Mouse (Mus musculus) olfactory bulb, adult 2 months (tissue): ENCODE results near the gene Atg16l1.

Experiments used
- CTCF ChIP-seq: fragments of 200-500 bp; IDR thresholded peaks from 2 replicates; pipeline ENCODE4 v1.5.1; 2012; ENCODE audit warnings: low read depth, mild to moderate bottlenecking, low read length, moderate library complexity; ENCODE audit not compliant: insufficient read depth
- POLR2A ChIP-seq: fragments of 200-500 bp; IDR thresholded peaks from 2 replicates; pipeline ENCODE4 v1.6.1; 2012; ENCODE audit warnings: mild to moderate bottlenecking, low read depth, low read length, moderate library complexity; ENCODE audit not compliant: insufficient read depth

DNA sequence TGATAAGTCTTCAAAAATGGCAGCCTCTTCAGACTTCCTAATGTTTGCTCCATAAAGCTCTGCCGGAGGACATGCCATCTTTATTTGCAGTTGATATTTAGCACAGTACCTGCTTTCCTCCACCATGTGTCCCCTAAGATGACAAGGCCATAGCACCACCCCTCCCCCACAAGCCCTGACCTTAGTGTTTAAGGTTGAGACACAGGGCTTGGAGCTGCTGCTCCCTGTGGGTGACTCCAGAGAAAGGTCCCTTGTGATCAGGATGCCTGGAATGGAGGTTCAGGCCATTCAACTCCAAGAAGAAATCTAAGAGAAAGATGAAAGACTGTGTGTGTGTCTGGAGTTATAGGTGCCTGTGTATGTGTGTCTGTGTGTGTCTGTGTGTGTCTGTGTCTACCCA is 42.0 kb downstream of the Atg16l1 start:
- TF ChIP-seq CTCF (no peak), POLR2A (no peak)
